Mouse (Mus musculus) liver, adult 2 months (tissue): ENCODE measurements around the gene Vmn1r228.

Source experiments
- CTCF ChIP-seq: fragments of 200-500 bp; IDR thresholded peaks from 2 replicates; pipeline ENCODE4 v1.5.1; 2011; ENCODE audit warnings: low read depth, low read length, control low read depth
- POLR2A ChIP-seq: fragments of 200-500 bp; IDR thresholded peaks from 2 replicates; pipeline ENCODE4 v1.6.1; 2011; ENCODE audit warnings: low read length, control low read depth; ENCODE audit not compliant: insufficient read depth; ENCODE audit errors: extremely low read depth

DNA sequence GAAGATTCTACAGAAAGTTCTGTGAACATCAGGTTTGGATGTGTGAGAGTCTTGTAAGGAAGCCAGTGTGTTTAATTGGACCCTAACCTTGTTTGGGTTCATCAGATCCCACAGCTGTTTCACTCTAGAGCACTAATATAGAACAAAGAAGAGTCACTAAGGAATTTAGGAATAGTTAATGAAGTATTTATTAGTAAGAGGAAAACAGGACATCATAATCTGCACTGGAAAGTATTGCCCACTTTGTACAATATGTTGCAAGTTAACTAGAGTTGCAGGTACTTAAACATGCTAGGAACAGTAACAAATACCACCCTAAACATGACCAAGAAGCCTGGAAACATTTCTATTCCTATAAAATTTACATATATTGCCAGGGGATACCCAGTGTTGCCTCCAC lies at the start of gene Vmn1r228:
- TF ChIP-seq CTCF (no peak), POLR2A (no peak)
